Mouse (Mus musculus): Measurements from ENCODE around the gene Bin2.

DNA sequence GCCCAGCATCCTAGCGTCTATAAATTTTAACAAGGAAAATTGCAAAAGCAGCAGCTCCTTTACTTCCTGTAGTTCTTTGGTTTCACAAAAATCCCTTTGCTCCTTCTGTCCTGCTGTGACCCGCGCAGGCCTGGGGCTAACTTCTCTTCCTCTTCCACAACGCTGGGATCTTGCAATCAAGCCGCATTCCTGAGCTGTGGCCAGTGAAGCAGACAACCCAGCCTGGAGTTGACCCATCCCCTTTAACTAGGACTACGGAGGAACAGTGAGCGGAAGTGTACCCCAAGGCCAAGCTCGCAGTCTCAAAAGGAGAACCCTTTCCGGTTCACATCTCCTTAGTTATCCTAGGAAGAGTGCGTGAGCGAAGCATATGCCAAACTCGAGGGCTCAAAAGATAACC, 9.2 kb upstream of the Bin2 start:
- TF ChIP-seq POLR2A (IDR thresholded peaks at IDR 0.05; ENCODE audit: low read depth, low read length): no peak
- no peak for TF ChIP-seq CTCF (IDR thresholded peaks at IDR 0.05; ENCODE audit: extremely low read depth, insufficient read depth, insufficient read length, insufficient replicate concordance)
